27 mouse cellular contexts compared by ENCODE assay signal in the genomic region with DNA sequence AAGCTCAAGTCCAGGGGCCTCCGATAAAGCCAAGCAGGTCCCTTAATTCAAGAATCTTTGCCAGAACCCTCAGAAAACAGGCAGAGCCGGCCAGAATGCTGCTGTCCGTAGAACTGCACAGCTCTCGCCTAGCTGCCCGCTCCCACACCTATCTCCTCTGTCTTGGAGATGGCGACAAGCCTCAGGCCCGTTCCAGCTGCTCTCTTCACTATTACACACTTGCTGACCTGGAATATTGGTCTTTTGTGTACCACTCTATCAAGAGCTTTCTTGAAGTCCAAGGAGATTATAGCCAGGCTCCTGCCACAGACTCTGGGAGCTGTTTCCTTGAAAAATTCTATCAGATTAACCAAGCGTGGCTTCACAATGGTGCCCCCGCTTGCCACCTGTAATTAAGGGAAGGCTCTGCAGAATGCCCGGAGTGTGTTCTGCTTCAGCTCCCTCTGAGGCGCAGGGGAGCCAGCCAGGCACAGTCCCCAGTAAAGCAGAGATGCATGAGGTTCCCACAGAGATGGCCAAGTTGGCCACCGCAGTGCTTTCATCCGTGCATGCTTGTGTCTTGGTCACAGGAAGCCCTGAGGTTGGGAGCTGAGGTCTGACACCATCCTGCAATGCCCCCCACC.
DNase-seq lines count a peak whose midpoint lies in the region; ATAC-seq and TF ChIP-seq lines count a peak whose summit lies in the region.
"Had no signal": no experiment of that assay in that cellular context is flagged by ENCODE, and none has a peak within 500 bp of the region (broad histone marks: within the 10 kb centered on the region; RNA-seq: fewer than 3 reads in every experiment).

No protein-coding gene starts in this region.

- ATAC-seq in kidney, embryonic 14.5 days (ENCODE audit: low FRiP score, low TSS enrichment), result peak; percentile 67; the same call in 1 of the 2 replicates
- no peak for ATAC-seq in embryonic facial prominence, embryonic 12.5 days (ENCODE audit: insufficient number of reproducible peaks, insufficient read depth, low FRiP score, low TSS enrichment)
- ATAC-seq: forebrain, embryonic 15.5 days; hindbrain, postnatal 0 days; intestine, embryonic 15.5 days; midbrain, embryonic 15.5 days had no signal

- no peaks in the 10 kb centered on the region for H3K27me3 ChIP-seq in kidney, embryonic 14.5 days (ENCODE audit: control insufficient read depth, insufficient read depth, low read length)
- H3K27me3 ChIP-seq in embryonic facial prominence, embryonic 10.5 days (replicated peaks; ENCODE audit: low read depth, poor library complexity, severe bottlenecking), result no peaks in the 10 kb centered on the region
- no peaks in the 10 kb centered on the region for H3K27me3 ChIP-seq in embryonic facial prominence, embryonic 12.5 days
- H3K27me3 ChIP-seq: CH12.LX; forebrain, embryonic 15.5 days; heart, embryonic 12.5 days; intestine, embryonic 15.5 days; limb, embryonic 15.5 days; liver, embryonic 13.5 days; midbrain, embryonic 15.5 days had no signal

- H3K9ac ChIP-seq in kidney, embryonic 14.5 days (ENCODE audit: low read depth, low read length), result no peak overlapping the region
- no peak overlapping the region for H3K9ac ChIP-seq in embryonic facial prominence, embryonic 12.5 days
- H3K9ac ChIP-seq: forebrain, embryonic 15.5 days; heart, embryonic 12.5 days; intestine, embryonic 15.5 days; limb, embryonic 15.5 days; liver, embryonic 13.5 days; lung, embryonic 14.5 days; midbrain, embryonic 15.5 days had no signal

- no peaks in the 10 kb centered on the region for H3K9me3 ChIP-seq in kidney, embryonic 14.5 days (ENCODE audit: control insufficient read depth, low read length)
- H3K9me3 ChIP-seq in embryonic facial prominence, embryonic 10.5 days, result no peaks in the 10 kb centered on the region
- no peaks in the 10 kb centered on the region for H3K9me3 ChIP-seq in embryonic facial prominence, embryonic 12.5 days
- H3K9me3 ChIP-seq: forebrain, embryonic 15.5 days; heart, embryonic 12.5 days; intestine, embryonic 15.5 days; limb, embryonic 10.5 days; limb, embryonic 15.5 days; midbrain, embryonic 15.5 days had no signal

- TF ChIP-seq CTCF in lung, adult 2 months (IDR thresholded peaks at IDR 0.05; ENCODE audit: insufficient read depth, low read length), result no peak

- no peak overlapping the region for H3K4me2 ChIP-seq in kidney, embryonic 14.5 days (replicated peaks; ENCODE audit: low read depth, low read length)
- H3K4me2 ChIP-seq in embryonic facial prominence, embryonic 12.5 days (replicated peaks), result no peak overlapping the region
- H3K4me2 ChIP-seq: forebrain, embryonic 15.5 days; heart, embryonic 12.5 days; intestine, embryonic 15.5 days; limb, embryonic 15.5 days; liver, embryonic 13.5 days; lung, embryonic 14.5 days; midbrain, embryonic 15.5 days had no signal

- H3K4me1 ChIP-seq in kidney, embryonic 14.5 days (ENCODE audit: control insufficient read depth, insufficient read depth, low read length), result peaks cover 10% of the 10 kb centered on the region; the same call in 1 of the 2 replicates
- H3K4me1 ChIP-seq in embryonic facial prominence, embryonic 10.5 days, result peaks cover 8% of the 10 kb centered on the region
- H3K4me1 ChIP-seq in embryonic facial prominence, embryonic 12.5 days, result no peaks in the 10 kb centered on the region; the same call in 1 of the 2 replicates
- H3K4me1 ChIP-seq in lung, adult 2 months (ENCODE audit: control insufficient read depth, insufficient read depth, low read length), result no peaks in the 10 kb centered on the region
- H3K4me1 ChIP-seq: heart, embryonic 12.5 days; intestine, embryonic 15.5 days; limb, embryonic 10.5 days; limb, embryonic 15.5 days; liver, embryonic 13.5 days; midbrain, embryonic 15.5 days had no signal

- no peak for DNase-seq in kidney, adult 18-20 months
- no peak for DNase-seq in embryonic facial prominence, embryonic 10.5 days (ENCODE audit: low spot score)
- DNase-seq in kidney, postnatal 4 days, result peak; percentile 44 to 64
- DNase-seq in adrenal gland, postnatal 25 days, result no peak
- no peak for DNase-seq in lung, adult 2 months
- DNase-seq: adrenal gland, postnatal 10 days; B cell, adult 2 months; cerebellum, adult 11 months; cerebellum, adult 9-10 months; cerebellum, postnatal 36 days; heart, adult 2 months; heart, postnatal 4 days; liver, embryonic 13.5 days; lung, embryonic 14.5 days; lung, postnatal 14 days; thymus, adult 2 months; thymus, postnatal 36 days had no signal

- H3K27ac ChIP-seq in kidney, embryonic 14.5 days (ENCODE audit: low read depth, low read length), result peak overlapping the region; percentile 52; the same call in 1 of the 2 replicates
- H3K27ac ChIP-seq in embryonic facial prominence, embryonic 10.5 days (replicated peaks), result peak overlapping the region; percentile 35; the same call in 1 of the 2 replicates
- H3K27ac ChIP-seq in embryonic facial prominence, embryonic 12.5 days, result 0 out of 2 replicates have a peak overlapping the region, but pooled peaks have one; percentile 23
- H3K27ac ChIP-seq: forebrain, embryonic 15.5 days; heart, adult 2 months; hindbrain, postnatal 0 days; intestine, embryonic 15.5 days; limb, embryonic 10.5 days; limb, embryonic 15.5 days; liver, embryonic 13.5 days; midbrain, embryonic 15.5 days had no signal

- TF ChIP-seq POLR2A in lung, adult 2 months (IDR thresholded peaks at IDR 0.05; ENCODE audit: borderline replicate concordance, extremely low read depth, low read depth, low read length), result no peak

- H3K4me3 ChIP-seq in kidney, embryonic 14.5 days (ENCODE audit: low read length), result no peak overlapping the region
- H3K4me3 ChIP-seq in embryonic facial prominence, embryonic 10.5 days, result no peak overlapping the region
- H3K4me3 ChIP-seq in embryonic facial prominence, embryonic 12.5 days, result no peak overlapping the region
- no peak overlapping the region for H3K4me3 ChIP-seq in lung, adult 2 months (replicated peaks; ENCODE audit: extremely low read depth, low read depth, low read length)
- H3K4me3 ChIP-seq: forebrain, embryonic 15.5 days; heart, adult 2 months; heart, embryonic 12.5 days; intestine, embryonic 15.5 days; limb, embryonic 10.5 days; limb, embryonic 15.5 days; liver, embryonic 13.5 days; midbrain, embryonic 15.5 days had no signal

- no peaks in the 10 kb centered on the region for H3K36me3 ChIP-seq in kidney, embryonic 14.5 days (ENCODE audit: control insufficient read depth, insufficient read depth, low read length)
- H3K36me3 ChIP-seq in embryonic facial prominence, embryonic 10.5 days (replicated peaks), result no peaks in the 10 kb centered on the region
- no peaks in the 10 kb centered on the region for H3K36me3 ChIP-seq in embryonic facial prominence, embryonic 12.5 days
- H3K36me3 ChIP-seq: forebrain, embryonic 15.5 days; heart, embryonic 12.5 days; intestine, embryonic 15.5 days; limb, embryonic 10.5 days; limb, embryonic 15.5 days; liver, embryonic 13.5 days; midbrain, embryonic 15.5 days had no signal

- 59% methylated on average over 13 of the region's 13 CpGs for WGBS in kidney, embryonic 14.5 days
- 66% methylated on average over 13 of the region's 13 CpGs for WGBS in embryonic facial prominence, embryonic 10.5 days
- 67% methylated on average over 13 of the region's 13 CpGs for WGBS in embryonic facial prominence, embryonic 12.5 days
- WGBS in lung, adult 2 months, result 78% methylated on average over 13 of the region's 13 CpGs

Comparison
In these comparisons a context has a peak if more than half of its experiments do, and no peak if none do; other contexts are left out.
1. DNase-seq: peak in kidney, postnatal 4 days (2 of 2); none in kidney, adult 18-20 months (single experiment), embryonic facial prominence, embryonic 10.5 days (single experiment), adrenal gland, postnatal 25 days (single experiment) and lung, adult 2 months (single experiment).
2. Peak in every context shown above with its lines, with median percentiles within 50 percentile points of each other: H3K27ac ChIP-seq.